Mouse (Mus musculus): ENCODE results near the gene Ier2.

- TF ChIP-seq USF1 (IDR thresholded peaks at IDR 0.05; ENCODE audit: low read depth) = no peak
- TF ChIP-seq MYOD1 (IDR thresholded peaks at IDR 0.05; ENCODE audit: control insufficient read depth in 1 of 3, insufficient read length in 2 of 3, low read depth in 2 of 3) = no peak
- no peak for TF ChIP-seq POLR2AphosphoS2 (IDR thresholded peaks at IDR 0.05; ENCODE audit: insufficient read length, low read depth)
- no peak for TF ChIP-seq POLR2A (IDR thresholded peaks at IDR 0.05; ENCODE audit: insufficient read length, low read depth)
- no peak for TF ChIP-seq MAX (IDR thresholded peaks at IDR 0.05; ENCODE audit: low read depth)
- no peak for TF ChIP-seq TCF3 (IDR thresholded peaks at IDR 0.05; ENCODE audit: insufficient read length, low read depth)
Observed at GRCm38 (mm10) chr8:84700526-84700925, 37.9 kb upstream of the Ier2 start.

Measured in myocyte (in vitro differentiated cells).